Comparison of ENCODE assay signal across 9 mouse cellular contexts in genomic region chr6:138153111-138153510, GRCm38 (mm10). TPM values are rescaled to one million over a fixed set of nuclear protein-coding genes. Genes with fewer than 3 reads are reported as not detected.
DNase-seq lines count a peak whose midpoint lies in the region; ATAC-seq and TF ChIP-seq lines count a peak whose summit lies in the region.
"Had no signal": no experiment of that assay in that cellular context is flagged by ENCODE, and none has a peak within 500 bp of the region (broad histone marks: within the 10 kb centered on the region; RNA-seq: fewer than 3 reads in every experiment).

No protein-coding gene starts in this region.

- CTCF ChIA-PET in Patski (lab: Charles Lee), result interaction anchor here (1.0 to 1.5 kb wide), 4 partner anchors 10 to 397 kb away, joined by 3 to 7 read pairs (median 4); no protein-coding TSS in a partner anchor

- DNase-seq in heart, adult 18-20 months, result peak; percentile 63 to 91
- no peak for DNase-seq in heart, adult 11 months
- no peak for DNase-seq in Patski (ENCODE audit: low read depth, low spot score)
- peak; percentile 87 for DNase-seq in heart, postnatal 4 days
- DNase-seq in left cerebral cortex, postnatal 10 days (ENCODE audit: extremely low spot score in 1 of 2, low spot score in 2 of 2), result peak; percentile 22 to 62
- DNase-seq in naive thymus-derived CD4-positive, alpha-beta T cell, adult 2 months (ENCODE audit: low read depth), result peak; percentile 7
- DNase-seq in testis, postnatal 14 days (ENCODE audit: low spot score), result peak; percentile 49

- no peaks in the 10 kb centered on the region for H3K4me1 ChIP-seq in cortical plate, adult 2 months (ENCODE audit: control insufficient read depth, insufficient read depth, low read length)
- H3K4me1 ChIP-seq: liver, embryonic 15.5 days had no signal

- no peak for ATAC-seq in Patski

- peak; percentile 80 for TF ChIP-seq CTCF in Patski (IDR thresholded peaks at IDR 0.05)
- TF ChIP-seq CTCF in cortical plate, adult 2 months (IDR thresholded peaks at IDR 0.05; ENCODE audit: extremely low read depth, insufficient read depth, low read length), result peak; percentile 79

- H3K27ac ChIP-seq in cortical plate, adult 2 months (ENCODE audit: insufficient read depth, low read length), result no peak overlapping the region
- H3K27ac ChIP-seq: liver, embryonic 15.5 days had no signal

- H3K27me3 ChIP-seq in Patski, result no peaks in the 10 kb centered on the region
- H3K27me3 ChIP-seq: liver, embryonic 15.5 days had no signal

- in situ Hi-C loops in Patski (cut with MboI; ENCODE audit: low pct_unique_long_range_greater_than_20kb), result loop anchor here (10.0 kb wide), 2 partner anchors 288 to 398 kb away; partner anchors contain the start of gene Dera

- POLR2A ChIA-PET in Patski (lab: Charles Lee), result no interaction called here

- intact Hi-C loops in left cerebral cortex, postnatal 10 days (cut with DNase I), result loop anchor here (10.0 kb wide), 1 partner anchor 158 kb away; no protein-coding TSS in a partner anchor

- H3K4me3 ChIP-seq in cortical plate, adult 2 months (ENCODE audit: insufficient read depth, low read length), result no peak overlapping the region
- H3K4me3 ChIP-seq: liver, embryonic 15.5 days had no signal

- no peak for TF ChIP-seq POLR2A in cortical plate, adult 2 months (IDR thresholded peaks at IDR 0.05; ENCODE audit: extremely low read depth, insufficient read depth, low read length)

RNA-seq across cellular contexts. Expression of gene Mgst1, which starts 13.0 kb away (rescaled TPM):
- 100 to 1,000 TPM in 1 of 2 experiments, 10 to 100 TPM in 1; 85.8 to 147 TPM for total RNA-seq in heart, adult 18-20 months (2021)
- polyA plus RNA-seq in Patski (2021), result 126 TPM
- polyA plus RNA-seq in cortical plate, adult 2 months (2012; rRNA removed), result 24.5 and 27.6 TPM in 2 replicates
- 10 to 100 TPM; 22.3 to 30.4 TPM for total RNA-seq in heart, postnatal 4 days (2021)
- total RNA-seq in left cerebral cortex, postnatal 10 days (2021), result 10 to 100 TPM in 1 of 2 experiments, 1 to 10 TPM in 1; 7.9 to 10.9 TPM

Comparison
In these comparisons a context has a peak if more than half of its experiments do, and no peak if none do; other contexts are left out.
1. DNase-seq: peak in heart, adult 18-20 months (2 of 2), heart, postnatal 4 days (single experiment), left cerebral cortex, postnatal 10 days (2 of 2), naive thymus-derived CD4-positive, alpha-beta T cell, adult 2 months (single experiment) and testis, postnatal 14 days (single experiment); none in heart, adult 11 months (single experiment) and Patski (single experiment).